Mouse (Mus musculus): ENCODE results near the gene Hmgb2.

The Hmgb2 gene

GRCm38 (mm10) chr8:57560926-57561325 is 49.2 kb downstream of the Hmgb2 start:
- DNase-seq (ENCODE audit: low spot score): no peak

- DNase-seq (ENCODE audit: low spot score): no peak
Measured at GRCm38 (mm10) chr8:57562741-57563140, 51.0 kb downstream of the Hmgb2 start.

GRCm38 (mm10) chr8:57563726-57564125 is 52.0 kb downstream of the Hmgb2 start:
- DNase-seq (ENCODE audit: low spot score): no peak

- no peak for DNase-seq (ENCODE audit: low spot score)
Measured at GRCm38 (mm10) chr8:57565039-57565438, 53.3 kb downstream of the Hmgb2 start.

Data from MN1 (cell line).